Mouse (Mus musculus): Measurements from ENCODE around the gene Cmip.

- TF ChIP-seq GATA1 (IDR thresholded peaks at IDR 0.05; ENCODE audit: borderline replicate concordance, low read length) (no peak), FLI1 (IDR thresholded peaks at IDR 0.05; ENCODE audit: low read length) (no peak)
Measured at GRCm38 (mm10) chr8:117362438-117362726, 105.5 kb downstream of the Cmip start.
